Mouse (Mus musculus): ENCODE data around the gene Dzank1. TPM values are rescaled to one million over a fixed set of nuclear protein-coding genes. Genes with fewer than 3 reads are reported as not detected.

Gene Dzank1
- polyA plus RNA-seq, 1 experiment from 2014 or later, result 5.2 TPM

DNA sequence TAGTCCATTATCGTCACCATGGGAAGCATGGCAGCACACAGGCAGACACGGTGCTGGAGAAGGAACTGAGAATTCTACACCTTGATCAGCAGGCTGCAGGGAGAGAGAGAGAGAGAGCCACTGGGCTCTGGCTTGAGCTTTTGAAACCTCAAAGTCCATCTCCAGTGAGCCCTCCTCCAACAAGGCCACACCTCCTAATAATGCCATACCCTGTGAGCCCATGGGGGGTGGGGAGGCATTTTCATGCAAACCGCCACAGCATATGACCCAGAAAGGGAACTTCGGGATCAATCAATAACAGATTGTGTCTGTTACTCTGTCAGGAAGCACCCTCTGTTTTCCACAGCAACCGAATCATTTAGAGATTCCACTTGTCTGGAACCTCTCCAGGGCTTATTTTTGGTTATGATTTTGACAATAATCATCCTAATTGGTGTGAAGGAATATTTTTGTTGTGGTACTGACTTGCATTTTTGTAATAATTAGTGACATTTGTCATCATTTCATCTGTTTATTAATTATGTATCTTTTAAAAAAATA lies 95.9 kb downstream of the Dzank1 start:
- no peaks in the 10 kb centered on the region for H3K36me3 ChIP-seq
- H3K27me3 ChIP-seq, result no peaks in the 10 kb centered on the region
- no peak overlapping the region for H3K9ac ChIP-seq (replicated peaks)
- H3K9me3 ChIP-seq, result no peaks in the 10 kb centered on the region
- no peak overlapping the region for H3K27ac ChIP-seq (replicated peaks)
- no peak overlapping the region for H3K4me2 ChIP-seq (replicated peaks)
- ATAC-seq (replicated peaks), result no peak
- H3K4me1 ChIP-seq, result no peaks in the 10 kb centered on the region
- no peak overlapping the region for H3K4me3 ChIP-seq
- WGBS, result 76% methylated on average over 5 of the region's 5 CpGs

DNA sequence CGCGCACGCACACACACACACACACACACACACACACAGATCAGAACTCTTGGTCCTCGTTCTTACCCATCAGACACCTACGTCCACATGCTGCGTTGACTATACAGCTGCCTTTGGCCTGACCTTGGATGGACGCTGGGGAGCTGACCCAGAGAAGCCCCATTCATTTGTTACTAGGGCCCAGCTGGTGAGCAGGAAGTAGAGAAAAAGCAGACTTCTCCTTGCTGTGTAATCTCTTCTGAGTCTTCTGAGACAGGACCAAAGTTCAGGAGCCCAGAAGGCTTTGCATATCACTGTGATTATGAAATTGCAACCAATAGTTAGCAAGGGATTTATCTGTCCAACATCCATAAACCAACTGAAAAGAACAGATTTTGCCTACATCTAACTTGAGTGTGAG lies 98.0 kb downstream of the Dzank1 start:
- WGBS, result 91% methylated on average over 7 of the region's 7 CpGs
- no peaks in the 10 kb centered on the region for H3K27me3 ChIP-seq
- H3K4me1 ChIP-seq, result no peaks in the 10 kb centered on the region

DNA sequence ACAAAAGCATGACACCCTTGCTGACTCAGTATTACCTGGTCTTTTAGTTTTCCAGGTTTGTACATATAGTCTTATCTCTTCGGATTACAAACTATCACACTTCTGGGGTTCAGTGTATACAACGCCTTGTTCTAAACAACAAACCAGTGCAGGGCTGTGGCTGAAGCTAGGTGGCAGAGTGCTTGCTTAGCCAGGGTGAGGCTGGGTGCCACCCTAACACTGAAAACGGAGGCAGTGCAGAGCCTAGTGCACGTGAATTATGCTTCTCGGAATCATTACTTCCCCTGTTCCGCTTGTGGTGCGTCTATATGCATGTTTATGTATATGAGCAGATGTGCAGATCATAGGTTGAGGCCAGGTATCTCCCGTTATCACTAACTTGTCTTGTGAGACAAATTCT lies 98.6 kb downstream of the Dzank1 start:
- Histone ChIP-seq H3K9ac (replicated peaks) (no peak overlapping the region), H3K4me2 (replicated peaks) (no peak overlapping the region), H3K27ac (replicated peaks) (no peak overlapping the region), H3K36me3 (no peaks in the 10 kb centered on the region), H3K4me1 (no peaks in the 10 kb centered on the region), H3K9me3 (no peaks in the 10 kb centered on the region), H3K27me3 (no peaks in the 10 kb centered on the region), H3K4me3 (no peak overlapping the region)
- ATAC-seq (replicated peaks), result no peak
- 88% methylated on average over 8 of the region's 8 CpGs for WGBS

More for the DNA sequence above, 98.0 kb downstream of the Dzank1 start:
- Histone ChIP-seq H3K4me2 (replicated peaks) (no peak overlapping the region), H3K9me3 (no peaks in the 10 kb centered on the region), H3K27ac (replicated peaks) (no peak overlapping the region), H3K36me3 (no peaks in the 10 kb centered on the region), H3K9ac (replicated peaks) (no peak overlapping the region), H3K4me3 (no peak overlapping the region)
- ATAC-seq (replicated peaks), result no peak

DNA sequence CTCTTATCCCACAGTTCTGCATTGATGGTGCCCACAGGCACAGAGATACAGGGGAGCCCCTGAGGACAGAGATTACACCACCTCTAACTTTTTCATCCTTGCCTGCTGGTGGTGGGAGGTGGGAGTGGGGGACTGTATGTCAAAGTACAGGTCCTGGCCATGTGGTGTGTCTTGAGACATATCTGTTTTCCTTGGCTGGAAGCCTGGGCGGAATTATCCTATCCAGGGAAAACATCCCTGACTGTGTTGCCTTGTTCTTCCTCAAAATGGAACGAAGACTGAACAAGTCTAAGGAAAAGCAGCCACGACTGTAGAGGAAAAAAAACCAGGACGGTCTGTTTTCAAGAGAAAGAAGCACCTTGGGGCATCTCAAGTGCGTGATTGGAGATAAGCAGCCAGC lies 99.4 kb downstream of the Dzank1 start:
- Histone ChIP-seq H3K9me3 (no peaks in the 10 kb centered on the region), H3K9ac (replicated peaks) (no peak overlapping the region), H3K27me3 (no peaks in the 10 kb centered on the region), H3K4me1 (no peaks in the 10 kb centered on the region), H3K36me3 (no peaks in the 10 kb centered on the region), H3K4me2 (replicated peaks) (no peak overlapping the region), H3K27ac (replicated peaks) (no peak overlapping the region), H3K4me3 (no peak overlapping the region)
- 85% methylated on average over 5 of the region's 5 CpGs for WGBS
- ATAC-seq (replicated peaks), result no peak

DNA sequence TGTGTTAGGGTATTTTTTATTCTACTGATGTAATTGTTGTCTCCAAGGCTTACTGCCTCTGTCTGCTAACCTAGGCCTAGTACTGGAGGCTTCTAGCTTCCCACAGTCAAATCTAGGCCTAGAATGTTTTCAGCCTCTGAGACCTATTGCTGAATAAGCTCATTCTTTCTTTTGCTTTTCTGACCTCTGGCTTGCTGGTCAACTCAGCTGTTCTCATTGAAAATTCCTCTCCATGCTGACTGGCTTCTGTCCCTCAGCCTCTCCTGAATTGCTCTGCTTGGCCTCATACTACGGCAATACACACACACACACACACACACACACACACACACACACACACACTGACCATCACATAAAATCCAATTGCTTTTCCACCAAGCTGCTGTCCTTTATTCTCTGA lies 101.5 kb downstream of the Dzank1 start:
- no peaks in the 10 kb centered on the region for H3K4me1 ChIP-seq
- WGBS, result 40% methylated on average over 1 of the region's 1 CpGs
- H3K4me3 ChIP-seq, result no peak overlapping the region
- H3K27me3 ChIP-seq, result no peaks in the 10 kb centered on the region
- no peak for ATAC-seq (replicated peaks)
- no peaks in the 10 kb centered on the region for H3K36me3 ChIP-seq
- no peaks in the 10 kb centered on the region for H3K9me3 ChIP-seq
- no peak overlapping the region for H3K4me2 ChIP-seq (replicated peaks)
- no peak overlapping the region for H3K9ac ChIP-seq (replicated peaks)
- no peak overlapping the region for H3K27ac ChIP-seq (replicated peaks)

DNA sequence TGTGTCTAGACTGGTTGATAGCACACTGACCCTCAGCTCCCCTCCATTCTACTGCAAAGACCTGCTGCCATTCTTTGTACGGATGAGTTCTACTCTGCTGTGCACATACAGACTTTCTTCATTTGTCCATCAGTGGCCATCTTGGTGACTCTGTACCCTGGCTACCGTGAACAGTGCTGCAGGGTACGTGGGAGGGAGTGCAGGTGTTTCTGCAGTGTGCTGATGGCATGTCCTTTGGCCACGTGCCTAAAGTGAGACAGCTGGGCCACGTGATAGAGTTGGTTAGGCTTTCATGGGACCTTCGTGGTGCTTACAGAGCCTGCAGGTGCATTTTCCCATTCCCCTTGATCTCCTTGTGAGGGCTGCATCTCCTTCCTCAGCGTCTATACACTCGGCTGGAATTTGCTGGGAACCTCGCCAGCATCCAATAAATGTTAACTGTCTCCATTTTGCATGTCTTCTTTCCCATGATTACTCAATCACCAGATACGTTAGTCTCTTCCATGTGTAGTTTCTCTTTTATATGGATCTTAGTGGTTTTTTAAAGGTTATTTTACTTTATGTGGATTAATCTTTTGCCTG lies 105.0 kb downstream of the Dzank1 start:
- Histone ChIP-seq H3K4me2 (replicated peaks) (no peak overlapping the region), H3K27me3 (no peaks in the 10 kb centered on the region), H3K9ac (replicated peaks) (no peak overlapping the region), H3K27ac (replicated peaks) (no peak overlapping the region), H3K4me3 (no peak overlapping the region), H3K36me3 (no peaks in the 10 kb centered on the region; the same call in 1 of the 2 replicates), H3K4me1 (peaks cover 5% of the 10 kb centered on the region), H3K9me3 (no peaks in the 10 kb centered on the region)
- 72% methylated on average over 10 of the region's 10 CpGs for WGBS
- ATAC-seq (replicated peaks), result no peak

Other genes with a start within 250 kb of the Dzank1 start
- gene Ovol2, start 195.3 kb downstream of the Dzank1 start, polyA plus RNA-seq (2015; fragmentation: Nextera tagmentation; extraction: Ambion mirVana), result not detected in 2 replicates
- 28.3 and 28.6 TPM in 2 replicates for gene Kat14, start 158.4 kb downstream of the Dzank1 start, polyA plus RNA-seq (2015; fragmentation: Nextera tagmentation; extraction: Ambion mirVana)
- 1.6 TPM in 1 of 2 replicates, not detected in the other for gene Pet117, start 158.4 kb downstream of the Dzank1 start, polyA plus RNA-seq (2015; fragmentation: Nextera tagmentation; extraction: Ambion mirVana)
- gene Polr3f, start 304 bp upstream of the Dzank1 start, polyA plus RNA-seq (2015; fragmentation: Nextera tagmentation; extraction: Ambion mirVana), result 30.5 and 31.7 TPM in 2 replicates
- 58.9 and 59.3 TPM in 2 replicates for gene Rbbp9, start 23.5 kb upstream of the Dzank1 start, polyA plus RNA-seq (2015; fragmentation: Nextera tagmentation; extraction: Ambion mirVana)
- 69.9 and 72.9 TPM in 2 replicates for gene Sec23b, start 28.8 kb upstream of the Dzank1 start, polyA plus RNA-seq (2015; fragmentation: Nextera tagmentation; extraction: Ambion mirVana)
- gene Smim26, start 66.6 kb upstream of the Dzank1 start, polyA plus RNA-seq (2015; fragmentation: Nextera tagmentation; extraction: Ambion mirVana), result 53.5 and 56.9 TPM in 2 replicates
- 63.4 and 67.8 TPM in 2 replicates for gene Dtd1, start 72.5 kb upstream of the Dzank1 start, polyA plus RNA-seq (2015; fragmentation: Nextera tagmentation; extraction: Ambion mirVana)

All from forebrain, embryonic 15.5 days (tissue).